Mouse (Mus musculus) heart, postnatal 0 days (tissue): ENCODE measurements around the gene BC048403.

ENCODE experiments used
- CTCF ChIP-seq: IDR thresholded peaks from 2 replicates; pipeline ENCODE4 v1.5.1; 2016; ENCODE audit warnings: antibody characterized with exemption, control low read depth, low read depth
- EP300 ChIP-seq: IDR thresholded peaks from 2 replicates; pipeline ENCODE4 v1.6.1; 2016; ENCODE audit warnings: antibody characterized with exemption, low read depth

- TF ChIP-seq CTCF (no peak), EP300 (no peak)
These were observed 34.1 kb downstream of the BC048403 start for GRCm38 (mm10) chr10:121773813-121774212.
